Mouse (Mus musculus): ENCODE measurements around the gene Ly6g6f. TPM values are rescaled to one million over a fixed set of nuclear protein-coding genes. Genes with fewer than 3 reads are reported as not detected.
"Not testable (repeated sequence)": the region's sequence is repeated elsewhere in the genome, so short reads cannot be mapped to it uniquely, and the experiment has no call there.

Gene Ly6g6f
- total RNA-seq (2021), result not detected

DNA sequence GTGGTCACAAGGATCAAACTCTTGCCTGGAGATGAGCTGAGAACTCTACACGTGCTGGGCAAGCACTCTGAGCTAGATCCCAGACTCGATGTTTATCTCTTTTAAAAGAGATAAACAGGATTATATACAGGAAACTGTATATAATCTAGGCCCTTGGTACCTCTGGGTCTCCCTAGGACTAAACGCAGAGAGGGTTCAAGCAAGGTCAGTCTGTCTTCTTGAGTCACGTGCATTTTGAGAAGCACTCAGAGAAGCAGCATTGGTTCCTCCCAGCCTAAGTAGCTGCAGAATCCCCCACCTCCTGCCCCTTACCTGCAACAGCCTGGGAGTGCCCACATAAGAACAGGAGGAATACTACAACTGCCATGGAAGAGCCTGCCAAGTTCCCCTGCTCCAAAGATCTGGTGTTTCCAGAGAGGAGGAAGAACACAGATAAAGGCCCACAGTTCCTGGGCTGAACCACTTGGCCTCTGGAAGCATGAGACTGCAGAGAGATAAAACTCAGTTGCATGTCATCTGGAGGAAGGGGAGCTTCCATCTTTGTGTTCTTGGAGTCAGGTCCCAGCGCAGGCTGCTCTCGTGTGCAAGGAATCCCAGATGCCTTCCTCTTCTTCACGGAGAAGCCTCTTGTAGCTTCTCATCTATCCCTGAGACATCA lies at the start of gene Ly6g6f:
Gene Ly6g6f (minus strand): TSS at position 403 of the 658 bp plus-strand sequence.
- DNase-seq, result no peak

DNA sequence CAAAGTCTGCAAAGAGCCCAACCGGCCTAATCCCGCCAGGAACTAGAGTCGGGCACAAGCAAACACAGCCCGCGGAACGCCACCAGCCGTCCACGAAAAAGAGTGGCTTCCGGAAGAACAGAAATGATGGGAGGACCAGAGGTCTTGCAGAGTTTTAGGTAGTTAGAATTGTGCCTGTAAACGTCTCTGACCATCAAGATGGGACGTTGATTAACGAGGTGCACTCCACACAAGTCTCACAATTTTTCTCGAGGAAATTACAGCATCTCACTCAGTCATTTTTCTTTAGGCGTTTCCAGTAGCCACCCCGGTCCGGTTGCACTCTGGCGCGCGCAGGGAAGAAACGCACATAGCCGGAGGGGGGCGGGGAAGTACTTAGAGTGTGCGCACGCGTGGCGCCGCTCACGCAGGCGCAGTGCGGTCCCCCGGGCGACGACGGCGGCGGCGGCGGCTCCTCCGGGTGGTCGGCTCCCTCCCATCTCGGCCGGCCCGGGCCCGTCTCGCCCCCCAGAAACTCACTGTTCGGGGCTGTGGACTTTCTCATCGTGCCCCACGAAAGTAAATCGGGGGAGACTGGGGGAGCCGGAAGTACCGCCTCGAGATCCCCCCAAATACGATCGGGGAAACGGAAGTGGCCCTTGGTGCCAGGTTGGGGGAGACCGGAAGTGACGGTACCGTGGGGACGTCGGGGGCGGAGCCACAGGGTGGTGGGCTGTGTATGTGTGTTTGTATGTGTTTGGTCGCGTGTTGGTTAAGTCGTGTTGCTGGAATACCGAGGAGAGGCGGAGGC lies 49.6 kb upstream of the Ly6g6f start, which contains the start of gene Bag6:
Gene Bag6 (plus strand): TSS at position 378 of the 790 bp plus-strand sequence.
- peak; percentile 96 for DNase-seq

DNA sequence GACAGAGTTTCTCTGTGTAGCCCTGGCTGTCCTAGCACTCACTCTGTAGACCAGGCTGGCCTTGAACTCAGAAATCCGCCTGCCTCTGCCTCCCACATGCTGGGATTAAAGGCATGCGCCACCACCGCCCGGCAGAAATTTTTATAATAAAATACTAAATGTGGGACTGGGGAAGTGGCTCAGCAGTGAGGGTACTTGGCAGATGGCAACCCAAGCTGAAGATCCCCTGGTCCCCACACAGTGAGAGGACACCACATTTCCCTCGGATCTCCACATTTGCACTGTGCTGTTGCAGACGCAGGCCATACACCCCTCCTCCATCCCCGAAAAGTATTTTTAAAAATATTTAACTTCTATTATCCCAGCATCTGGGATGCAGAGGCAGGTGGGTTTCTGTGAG lies 48.1 kb upstream of the Ly6g6f start:
- DNase-seq, result no peak

DNA sequence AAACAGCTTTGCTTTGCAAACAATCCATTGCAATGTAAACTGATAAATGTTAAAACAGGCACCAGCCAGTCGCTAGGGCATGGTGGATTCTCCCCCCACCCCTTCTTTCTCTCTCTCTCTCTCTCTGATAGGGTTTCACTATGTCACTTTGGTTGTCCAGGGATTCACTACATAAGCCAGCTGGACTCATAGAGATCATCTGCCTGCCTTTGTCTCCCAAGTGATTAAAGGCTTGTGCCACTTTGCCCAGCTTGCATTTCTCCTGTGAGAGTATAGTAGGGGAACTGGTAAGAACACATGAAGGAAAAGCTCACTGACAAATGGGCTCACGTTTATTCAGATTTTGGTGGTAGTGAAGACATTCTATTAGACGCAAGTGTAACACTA lies 46.8 kb upstream of the Ly6g6f start:
- no peak for DNase-seq

DNA sequence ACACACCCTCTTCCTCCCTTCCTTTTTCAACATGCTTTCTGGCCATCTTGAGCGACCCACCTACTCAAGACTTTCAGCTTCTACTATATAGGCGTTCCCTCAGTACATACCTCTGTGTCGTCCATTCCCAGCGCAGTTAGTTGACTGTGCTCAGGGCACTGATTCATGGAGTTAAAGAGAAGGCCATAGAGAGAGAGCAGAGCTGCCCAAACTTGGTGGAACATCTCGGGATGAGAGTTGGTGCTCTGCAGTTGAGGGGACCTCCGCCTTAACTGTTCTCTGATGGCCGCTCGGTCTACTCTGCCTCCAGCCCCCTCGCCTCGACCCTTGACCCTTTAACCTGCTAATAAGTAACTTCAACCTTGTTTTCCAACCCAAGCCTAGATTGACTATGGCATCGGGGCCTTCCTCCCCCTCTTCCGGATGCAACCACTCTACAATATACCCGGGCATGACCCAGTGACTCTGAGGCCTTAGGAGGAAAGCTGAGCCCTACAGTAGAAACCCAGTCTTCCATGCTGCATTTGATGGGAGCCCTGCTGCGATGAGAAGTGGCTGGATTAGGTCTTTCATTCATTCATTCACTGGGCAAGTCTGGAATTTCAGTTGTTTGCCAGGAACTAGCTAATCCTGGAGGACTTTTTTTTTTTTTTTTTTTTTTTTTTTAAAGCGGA lies 46.2 kb upstream of the Ly6g6f start, which contains the start of gene Apom:
Gene Apom (minus strand): TSS at position 551 of the 674 bp plus-strand sequence.
- no peak for DNase-seq

DNA sequence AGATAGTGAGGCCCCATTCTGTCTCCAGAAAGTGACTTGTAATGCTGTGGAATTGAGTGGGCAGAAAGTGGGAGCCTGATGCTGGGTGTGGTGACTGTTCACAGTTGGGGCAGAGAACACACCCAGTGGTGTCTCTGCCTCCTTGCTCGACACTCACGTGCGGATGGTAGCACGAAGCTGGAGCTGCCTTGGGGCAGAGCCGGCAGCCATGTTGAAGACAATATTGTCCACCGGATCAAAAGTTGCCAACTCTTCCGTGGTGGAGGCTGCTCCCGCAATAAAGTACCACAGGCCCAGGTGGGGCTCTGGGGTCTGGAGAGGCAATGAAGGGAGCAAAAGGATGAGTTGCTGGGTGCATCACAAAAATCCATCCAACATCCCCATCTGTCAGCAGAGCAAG lies 45.6 kb upstream of the Ly6g6f start:
- DNase-seq, result no peak

DNA sequence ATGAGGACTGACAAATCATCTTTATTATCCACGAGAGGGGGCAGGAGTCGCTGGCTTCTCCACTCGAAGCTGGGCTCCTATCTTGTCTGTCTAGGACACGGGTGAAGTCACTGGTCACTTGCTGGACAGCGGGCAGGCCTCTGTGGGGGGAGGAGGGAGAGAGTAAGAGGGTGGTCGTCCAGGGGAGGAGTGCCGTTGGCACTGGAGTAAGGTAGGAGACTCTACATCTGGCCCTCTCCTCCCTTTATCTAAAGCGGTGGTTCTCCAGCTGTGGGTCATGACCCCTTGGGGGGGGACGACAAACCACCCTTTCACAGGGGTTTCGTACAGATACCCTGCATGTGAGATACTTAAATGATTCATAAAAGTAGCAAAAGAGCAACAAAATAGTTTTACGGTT lies 43.6 kb upstream of the Ly6g6f start:
- DNase-seq, result no peak

DNA sequence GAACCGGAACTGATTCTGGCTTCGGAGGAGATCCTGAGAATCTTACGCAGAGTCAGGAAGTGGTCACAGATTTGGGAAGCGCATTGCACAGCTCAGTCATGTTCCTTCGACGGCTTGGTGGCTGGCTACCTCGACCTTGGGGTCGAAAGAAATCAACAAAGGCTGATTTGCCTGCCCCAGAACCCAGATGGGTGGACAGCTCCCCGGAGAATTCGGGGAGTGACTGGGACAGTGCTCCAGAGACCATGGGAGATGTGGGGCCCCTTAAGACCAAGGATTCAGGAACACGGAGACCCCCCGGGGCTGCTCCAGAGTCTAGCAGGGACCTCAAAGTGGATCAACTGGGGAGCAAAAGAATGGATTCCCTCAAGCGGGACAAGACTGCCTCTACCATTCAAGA lies 41.6 kb upstream of the Ly6g6f start:
- DNase-seq, result no peak

DNA sequence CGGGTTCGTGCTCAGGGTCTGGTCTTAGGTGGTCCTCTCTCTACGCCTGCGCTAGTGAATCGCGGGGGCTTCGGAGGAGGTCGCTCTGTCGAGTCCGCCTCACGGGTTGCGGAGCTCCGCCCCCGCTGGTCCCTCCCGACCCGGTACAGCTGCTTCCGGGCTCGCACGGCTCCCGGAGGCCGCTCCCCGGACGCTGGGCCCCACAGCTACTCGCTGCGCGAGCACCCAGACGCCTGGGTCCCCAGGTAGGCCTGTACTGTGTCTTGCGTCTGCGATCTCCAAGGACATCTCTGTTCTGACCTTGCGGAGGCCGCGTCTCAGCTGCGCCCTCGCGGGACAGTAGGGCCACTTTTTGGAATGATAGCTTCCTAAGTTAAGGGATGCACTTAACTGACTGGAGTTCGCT lies 40.8 kb upstream of the Ly6g6f start, which contains the start of gene D17H6S53E:
Gene D17H6S53E (plus strand): TSS at position 168 of the 406 bp plus-strand sequence.
- DNase-seq, result peak; percentile 73 to 78

DNA sequence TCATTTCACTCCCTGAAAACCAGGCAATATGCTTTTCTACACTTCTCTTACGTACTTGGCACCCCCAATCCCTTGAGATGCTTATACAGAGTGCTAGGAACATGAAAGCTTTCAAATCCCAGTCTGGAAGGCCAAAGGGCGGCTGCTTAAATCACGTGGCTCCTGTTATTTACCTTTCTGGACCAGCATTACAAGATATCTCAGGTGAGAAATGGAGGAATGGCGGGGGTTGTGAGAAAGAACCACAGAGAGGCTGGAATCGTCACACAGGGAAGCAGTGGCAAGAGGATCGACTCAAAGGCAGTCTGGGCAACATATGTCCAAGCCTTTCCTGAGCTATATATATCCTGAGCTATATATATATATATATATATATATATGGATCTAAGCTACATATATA lies 40.2 kb upstream of the Ly6g6f start:
- DNase-seq, result no peak

DNA sequence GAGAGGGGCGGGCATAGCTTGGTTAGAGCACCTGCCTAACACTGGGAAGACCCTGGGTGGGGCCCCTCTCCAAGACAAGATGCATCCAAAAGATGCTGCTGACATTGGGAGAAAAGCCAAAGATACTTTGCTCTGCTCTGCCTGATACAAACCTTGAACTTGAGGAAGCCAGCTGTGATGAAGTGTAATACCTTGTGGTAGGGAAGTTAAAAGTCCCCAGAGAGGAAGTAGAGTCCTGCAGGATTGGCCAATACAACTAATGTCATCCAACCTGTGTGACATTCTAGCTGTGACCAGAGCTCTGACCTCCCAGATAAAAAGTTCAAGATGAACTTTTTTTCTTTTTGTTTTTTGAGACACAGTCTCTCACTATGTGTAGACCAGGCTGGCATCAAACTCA lies 39.7 kb upstream of the Ly6g6f start:
- no peak for DNase-seq

DNA sequence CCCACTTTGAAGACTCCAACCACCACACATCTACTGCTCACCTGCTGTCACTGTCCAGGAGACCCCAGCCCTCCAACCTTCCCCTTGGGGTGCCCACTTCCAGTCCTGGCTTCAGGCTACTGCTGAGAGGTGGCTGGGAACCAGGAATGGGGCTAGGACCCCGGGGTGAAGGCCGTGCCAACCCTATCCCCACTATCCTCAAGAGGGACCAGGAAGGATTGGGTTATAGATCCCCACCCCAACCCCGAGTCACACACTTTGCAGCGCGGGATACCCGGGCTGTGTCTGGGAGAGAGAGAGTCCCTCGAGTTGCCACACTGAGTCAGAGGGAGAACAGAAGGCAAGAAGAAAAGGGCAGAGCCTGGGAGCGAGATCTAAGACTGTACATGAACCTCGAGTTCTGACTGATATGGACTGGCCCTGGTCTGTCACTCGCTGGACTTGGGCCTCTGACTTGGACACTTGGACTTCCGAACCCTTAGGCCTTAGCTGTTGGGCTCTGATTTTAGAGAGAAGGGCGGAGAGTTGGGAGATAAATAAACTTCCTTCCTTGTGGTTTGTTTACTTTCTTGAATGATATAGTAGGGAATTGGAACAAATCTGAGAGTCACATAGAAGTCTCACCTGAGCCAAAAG lies 39.0 kb upstream of the Ly6g6f start:
- DNase-seq, result not testable (repeated sequence)

DNA sequence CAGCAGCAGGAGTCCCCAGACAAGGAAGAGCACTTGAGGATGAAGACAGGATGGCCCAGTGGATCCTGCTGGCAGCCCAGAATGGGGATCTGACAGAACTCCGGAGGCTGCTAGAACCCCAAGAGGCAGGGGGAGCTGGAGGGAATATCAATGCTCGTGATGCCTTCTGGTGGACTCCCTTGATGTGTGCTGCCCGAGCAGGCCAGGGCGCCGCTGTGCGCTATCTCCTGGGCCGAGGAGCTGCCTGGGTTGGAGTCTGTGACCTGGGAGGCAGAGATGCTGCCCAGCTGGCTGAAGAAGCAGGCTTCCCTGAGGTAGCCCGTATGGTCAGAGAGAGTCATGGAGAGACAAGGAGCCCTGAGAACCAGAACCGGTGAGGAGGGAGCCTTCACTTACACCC lies 37.9 kb upstream of the Ly6g6f start:
- DNase-seq, result not testable (repeated sequence)

DNA sequence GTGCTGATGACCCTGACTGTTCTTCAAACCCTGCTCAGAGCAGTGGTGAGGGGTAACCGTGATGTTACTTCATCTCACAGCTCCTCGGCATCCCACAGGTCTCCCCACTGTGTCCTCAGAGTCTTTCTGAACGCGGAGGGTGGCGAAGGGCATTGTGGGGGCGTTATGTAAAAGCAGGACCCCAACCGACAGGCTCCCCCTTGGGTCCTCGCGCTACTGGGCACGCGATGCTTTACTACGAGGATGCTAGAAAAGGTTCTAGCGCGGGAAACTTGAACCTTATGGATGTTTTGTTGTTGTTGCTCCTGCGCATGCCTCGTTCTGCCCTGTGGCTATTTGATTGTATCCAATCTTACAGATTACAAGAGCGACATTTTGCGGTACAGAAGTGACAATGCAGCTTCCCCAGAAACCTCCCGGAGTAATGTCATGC lies 36.5 kb upstream of the Ly6g6f start, which contains the start of gene Csnk2b:
Gene Csnk2b (minus strand): TSS at position 183 of the 433 bp plus-strand sequence.
- peak; percentile 64 to 67 for DNase-seq

DNA sequence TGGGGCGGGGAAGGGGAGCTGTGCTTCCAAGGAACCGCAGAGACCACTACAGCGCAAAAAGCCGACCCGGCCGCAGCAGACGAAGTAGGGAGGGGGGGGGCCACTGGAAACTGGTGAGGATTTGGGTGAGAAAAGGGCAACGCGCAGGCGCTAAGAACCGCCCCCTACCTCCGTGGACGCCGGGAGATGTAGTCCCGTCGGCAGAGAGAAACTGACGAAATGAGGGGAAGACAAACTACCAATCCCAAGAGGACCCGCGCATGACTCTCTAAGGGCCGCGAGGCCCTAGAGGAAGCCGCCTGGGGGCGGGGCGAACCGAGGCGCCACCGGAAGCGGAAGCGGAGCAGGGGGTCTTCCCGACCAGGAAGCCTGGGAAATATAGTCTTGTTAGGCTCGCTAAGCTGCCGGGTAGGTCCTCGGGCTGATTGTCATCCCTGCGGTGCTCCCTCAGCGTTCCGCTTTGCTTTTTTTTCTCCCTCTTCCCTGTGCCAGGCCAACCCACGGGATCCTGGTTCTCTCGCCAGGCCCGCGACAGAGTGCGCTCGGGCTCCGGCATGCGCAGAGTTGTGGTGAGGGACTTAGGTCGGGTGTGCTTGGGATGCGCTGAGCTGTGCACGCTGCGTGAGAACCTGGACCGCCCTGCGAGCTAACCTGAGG lies 35.9 kb upstream of the Ly6g6f start, which contains the start of gene Gpank1:
Gene Gpank1 (plus strand): TSS at position 313 of the 657 bp plus-strand sequence.
- DNase-seq, result peak; percentile 98

DNA sequence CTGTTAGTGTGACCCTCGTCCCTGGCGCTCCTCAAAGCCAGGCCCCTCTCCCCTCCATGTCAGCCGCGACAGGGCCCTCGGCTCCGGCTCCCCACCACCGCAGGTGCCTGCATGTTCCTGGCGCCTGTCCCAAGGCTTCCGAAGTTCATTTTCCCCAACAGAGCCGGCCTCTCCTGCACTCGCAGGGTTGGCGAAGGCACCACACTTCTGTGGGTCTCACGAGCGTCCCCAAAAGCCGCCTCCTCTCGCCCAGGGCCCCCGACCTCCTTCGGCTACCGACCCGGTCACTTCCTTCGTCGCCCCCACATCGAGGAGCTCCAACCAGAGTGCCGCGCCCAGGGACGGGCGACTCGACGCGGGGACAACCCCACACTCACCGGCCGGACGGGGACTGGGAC lies 35.3 kb upstream of the Ly6g6f start:
- no peak for DNase-seq

DNA sequence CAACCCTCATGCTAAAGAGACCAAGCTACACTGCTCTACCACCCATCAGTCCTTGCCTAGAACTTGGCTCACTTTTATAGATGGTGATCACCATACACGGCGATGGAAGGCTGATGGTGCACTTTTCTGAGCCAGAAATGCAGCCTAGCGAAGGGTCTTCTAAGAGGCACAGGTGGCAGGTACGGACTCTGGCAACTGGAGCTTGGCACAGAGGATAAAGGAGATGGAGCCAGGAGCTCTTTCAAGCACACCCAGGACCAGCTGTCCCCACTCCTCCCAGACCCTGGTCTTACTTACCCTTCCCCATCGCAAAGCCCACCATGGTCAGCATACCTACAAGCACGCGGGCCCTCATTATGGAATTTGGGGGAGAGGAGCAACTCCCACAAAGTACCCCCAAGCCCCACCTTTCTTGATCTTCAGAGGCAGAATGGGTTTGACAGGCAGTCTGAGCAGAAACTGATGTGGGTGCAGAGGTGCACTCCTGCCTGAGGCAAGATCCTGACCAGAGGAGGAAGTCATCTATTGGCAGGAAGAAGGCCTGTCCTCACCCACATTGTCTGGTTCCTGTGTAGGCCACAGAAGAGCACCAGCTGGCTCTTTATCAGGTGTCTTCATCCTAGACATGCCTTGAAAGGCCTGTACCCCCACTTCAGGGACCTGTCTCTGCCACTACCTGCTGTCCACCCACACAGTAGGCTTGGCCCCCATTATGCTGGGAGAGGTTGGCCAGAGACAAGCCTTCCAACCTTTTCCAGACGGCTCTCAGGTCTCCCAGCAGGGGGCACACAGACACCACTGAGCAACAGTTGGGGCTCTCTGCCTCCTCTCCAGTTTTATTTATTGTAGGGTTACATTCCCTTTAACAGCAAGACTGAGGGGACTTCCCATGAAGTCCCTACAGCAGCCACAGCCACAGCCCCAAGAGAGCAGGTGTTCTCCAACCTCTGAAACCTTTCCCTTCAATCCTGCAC lies 29.9 kb upstream of the Ly6g6f start, which contains the start of gene Ly6g5b:
Gene Ly6g5b (minus strand): TSS at position 383 of the 974 bp plus-strand sequence.
- DNase-seq, result no peak

DNA sequence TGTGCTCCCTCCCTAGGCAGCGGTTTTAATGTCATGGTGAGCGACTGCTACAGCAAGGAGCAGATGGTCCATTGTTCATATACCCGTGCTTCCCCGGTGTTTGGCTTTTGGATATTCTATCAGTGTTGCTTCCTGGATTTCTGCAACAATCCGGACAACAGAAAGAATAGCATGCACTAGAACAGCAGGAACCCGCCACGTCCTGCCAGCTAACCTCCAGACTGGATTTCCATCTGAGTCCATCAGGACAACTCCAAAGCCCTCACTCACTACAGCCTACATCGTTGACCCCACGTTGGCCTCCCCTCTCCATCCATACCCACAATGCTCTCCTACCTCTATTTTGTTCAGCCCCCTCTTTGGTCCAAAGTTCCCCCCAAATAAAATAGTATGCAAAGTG lies 26.4 kb upstream of the Ly6g6f start:
- DNase-seq, result no peak

DNA sequence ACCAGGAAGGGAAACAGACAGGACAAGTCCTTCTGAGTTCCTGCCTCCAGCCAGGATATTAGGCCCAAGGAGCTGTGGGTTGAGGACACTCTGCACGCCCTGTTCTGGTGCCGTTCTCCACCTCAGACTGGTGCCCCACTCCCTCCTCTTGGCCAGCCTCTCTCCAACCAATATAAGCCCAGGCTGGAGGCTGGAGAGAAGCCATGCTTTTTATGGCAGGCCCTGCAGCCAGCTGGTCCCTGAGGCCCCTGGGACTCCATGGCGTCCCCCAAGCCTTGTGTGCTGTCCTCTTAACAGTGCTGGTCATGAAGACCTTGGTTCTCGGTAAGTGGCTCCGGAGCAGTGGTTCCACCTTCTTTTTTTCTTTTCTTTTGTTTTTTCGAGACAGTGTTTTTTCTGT lies 22.7 kb upstream of the Ly6g6f start, which contains the start of gene Ly6g5c:
Gene Ly6g5c (plus strand): TSS at position 183 of the 400 bp plus-strand sequence.
- DNase-seq, result no peak

DNA sequence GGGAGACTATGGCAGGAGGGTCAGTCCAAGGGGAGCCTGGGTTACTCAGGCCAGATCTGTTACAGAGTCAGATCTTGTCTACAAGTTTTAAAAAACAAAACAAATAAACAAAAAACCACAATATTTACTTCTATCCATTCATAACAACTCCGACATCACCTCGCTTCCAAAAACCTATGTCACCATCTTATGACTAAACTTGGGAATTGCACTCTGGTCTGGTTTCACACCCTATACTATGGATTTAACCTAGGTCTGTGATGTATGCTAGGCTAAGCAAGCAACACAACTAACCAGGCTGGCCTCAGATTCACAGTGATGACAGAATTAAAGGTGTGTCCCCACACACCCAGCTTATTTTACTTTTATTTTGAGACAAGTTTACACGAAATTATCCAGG lies 21.1 kb upstream of the Ly6g6f start:
- DNase-seq, result no peak
